Mouse (Mus musculus) C2C12 (cell line): ENCODE measurements around the gene Banp. TPM values are rescaled to one million over a fixed set of nuclear protein-coding genes. Genes with fewer than 3 reads are reported as not detected.

Experiments used
- H3K27me3 ChIP-seq: one replicate; pipeline ENCODE4 v1.6.1; 2011; ENCODE audit not compliant: control insufficient read depth, insufficient read depth, insufficient read length
- H3K36me3 ChIP-seq: one replicate; pipeline ENCODE4 v1.6.1; 2011; ENCODE audit not compliant: control insufficient read depth, insufficient read depth
- H3K4me3 ChIP-seq: one replicate; pipeline ENCODE4 v1.5.1; 2011; ENCODE audit warnings: mild to moderate bottlenecking, control low read depth; ENCODE audit not compliant: poor library complexity, insufficient read depth, severe bottlenecking
- H3K79me2 ChIP-seq: one replicate; pipeline ENCODE4 v1.6.1; 2011; ENCODE audit not compliant: control insufficient read depth, insufficient read depth
- H3K79me3 ChIP-seq: one replicate; pipeline ENCODE4 v1.6.1; 2011; ENCODE audit warnings: low read depth, control low read depth
- H3ac ChIP-seq: one replicate; pipeline ENCODE3; 2011; ENCODE audit warnings: low read depth; ENCODE audit not compliant: control insufficient read depth, insufficient read length
- CEBPB ChIP-seq: IDR thresholded peaks from one replicate; pipeline ENCODE4 v1.6.1; 2011; ENCODE audit warnings: low read depth, mild to moderate bottlenecking, control low read depth, moderate library complexity
- CTCF ChIP-seq: IDR thresholded peaks from one replicate; pipeline ENCODE4 v1.5.1; 2011; ENCODE audit not compliant: control insufficient read depth, insufficient read depth, insufficient read length
- FOSL1 ChIP-seq: IDR thresholded peaks from one replicate; pipeline ENCODE4 v1.8.0; 2011; ENCODE audit warnings: mild to moderate bottlenecking, low read length; ENCODE audit not compliant: poor library complexity, insufficient read depth, severe bottlenecking
- MAX ChIP-seq: IDR thresholded peaks from one replicate; pipeline ENCODE4 v1.6.1; 2011; ENCODE audit warnings: mild to moderate bottlenecking, control low read depth
- MYOD1 ChIP-seq: IDR thresholded peaks from one replicate; pipeline ENCODE4 v1.6.1; 2011; ENCODE audit warnings: low read depth; ENCODE audit not compliant: control insufficient read depth, insufficient read length
- MYOG ChIP-seq: IDR thresholded peaks from one replicate; pipeline ENCODE4 v1.6.1; 2011; ENCODE audit not compliant: control insufficient read depth, insufficient read length; ENCODE audit errors: extremely low read depth
- USF1 ChIP-seq: IDR thresholded peaks from one replicate; pipeline ENCODE4 v1.6.1; 2011; ENCODE audit warnings: low read depth, mild to moderate bottlenecking, control low read depth, moderate library complexity
- microRNA-seq: library from miRNA; unstranded; fragments of <30 nt; microRNA quantifications from one replicate; pipeline ENCODE4, GENCODE M21; 2019; ENCODE audit warnings: borderline microRNAs expressed
- polyA plus RNA-seq: library from polyadenylated mRNA; unstranded; fragments of >200 nt; fragmentation: generic; extraction: Trizol; gene quantifications from one replicate; pipeline ENCODE4 v1.2.1, GENCODE M21; 2012; ENCODE audit warnings: missing spikeins

Banp gene
- polyA plus RNA-seq, 1 experiment = 25.9 TPM

DNA sequence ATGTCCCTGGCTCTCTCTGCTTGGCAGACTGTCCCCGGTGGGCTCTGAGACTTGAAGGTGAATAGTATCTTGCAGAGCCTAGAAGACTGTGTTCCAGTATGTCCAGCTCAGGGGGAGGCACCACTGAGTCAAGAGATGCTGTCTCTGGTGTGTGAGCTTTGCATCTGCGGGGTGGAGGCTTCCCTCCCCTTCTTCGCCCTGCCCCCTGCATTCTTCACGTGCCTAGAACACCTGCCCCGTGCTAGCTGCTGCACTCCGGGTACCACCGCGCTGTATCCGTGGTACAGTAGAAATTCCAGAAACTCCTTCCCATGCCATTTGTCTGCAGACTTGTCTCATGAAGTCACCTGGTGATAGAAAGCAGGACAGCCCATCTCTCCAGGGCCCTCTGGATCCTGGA is 124.4 kb downstream of the Banp start:
- H3ac ChIP-seq = no peak overlapping the region
- no peak overlapping the region for H3K4me3 ChIP-seq
- H3K79me2 ChIP-seq = no peaks in the 10 kb centered on the region
- H3K27me3 ChIP-seq = no peaks in the 10 kb centered on the region
- H3K79me3 ChIP-seq = no peaks in the 10 kb centered on the region
- no peak for TF ChIP-seq MYOG
- TF ChIP-seq CEBPB = no peak
- no peak for TF ChIP-seq CTCF
- TF ChIP-seq MYOD1 = no peak
- TF ChIP-seq USF1 = no peak
- TF ChIP-seq FOSL1 = no peak
- TF ChIP-seq MAX = no peak
- no peaks in the 10 kb centered on the region for H3K36me3 ChIP-seq

DNA sequence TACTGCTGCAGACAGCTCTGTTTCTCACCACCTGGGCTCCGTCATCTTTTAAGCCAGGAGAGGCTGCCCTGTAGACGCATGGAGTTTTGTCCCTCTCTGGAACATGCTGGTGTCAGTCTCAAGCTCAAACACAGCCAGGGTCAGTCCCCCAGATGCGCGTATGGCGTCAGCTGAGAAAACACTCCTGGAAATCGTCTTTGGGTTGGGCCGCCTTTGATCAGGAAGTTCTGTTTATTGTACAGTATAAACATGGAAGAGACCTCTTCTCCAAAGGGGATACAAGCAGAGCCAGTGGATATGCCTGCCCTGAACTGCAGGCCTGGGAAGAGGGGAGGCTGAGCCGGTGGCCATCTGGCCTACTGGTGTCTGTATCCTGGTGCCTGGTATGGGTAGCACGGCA is 124.9 kb downstream of the Banp start:
- Histone ChIP-seq H3K79me2 (no peaks in the 10 kb centered on the region), H3ac (no peak overlapping the region), H3K27me3 (no peaks in the 10 kb centered on the region), H3K36me3 (no peaks in the 10 kb centered on the region), H3K4me3 (no peak overlapping the region), H3K79me3 (no peaks in the 10 kb centered on the region)
- TF ChIP-seq MAX (no peak), CTCF (no peak), CEBPB (no peak)

GRCm38 (mm10) chr8:122074977-122075376 is 125.4 kb downstream of the Banp start:
- Histone ChIP-seq H3ac (no peak overlapping the region), H3K4me3 (no peak overlapping the region), H3K36me3 (no peaks in the 10 kb centered on the region), H3K79me2 (no peaks in the 10 kb centered on the region), H3K27me3 (no peaks in the 10 kb centered on the region), H3K79me3 (no peaks in the 10 kb centered on the region)
- TF ChIP-seq MYOD1 = no peak
- no peak for TF ChIP-seq FOSL1
- no peak for TF ChIP-seq USF1
- TF ChIP-seq MYOG = no peak
- no peak for TF ChIP-seq CEBPB
- TF ChIP-seq MAX = no peak
- TF ChIP-seq CTCF = no peak

- no peaks in the 10 kb centered on the region for H3K27me3 ChIP-seq
- H3K4me3 ChIP-seq = no peak overlapping the region
- TF ChIP-seq MAX (no peak), CTCF (no peak), FOSL1 (no peak)
- no peaks in the 10 kb centered on the region for H3K79me2 ChIP-seq
- no peaks in the 10 kb centered on the region for H3K36me3 ChIP-seq
- H3ac ChIP-seq = no peak overlapping the region
- no peaks in the 10 kb centered on the region for H3K79me3 ChIP-seq
These were observed 126.8 kb downstream of the Banp start for GRCm38 (mm10) chr8:122076183-122076842.

DNA sequence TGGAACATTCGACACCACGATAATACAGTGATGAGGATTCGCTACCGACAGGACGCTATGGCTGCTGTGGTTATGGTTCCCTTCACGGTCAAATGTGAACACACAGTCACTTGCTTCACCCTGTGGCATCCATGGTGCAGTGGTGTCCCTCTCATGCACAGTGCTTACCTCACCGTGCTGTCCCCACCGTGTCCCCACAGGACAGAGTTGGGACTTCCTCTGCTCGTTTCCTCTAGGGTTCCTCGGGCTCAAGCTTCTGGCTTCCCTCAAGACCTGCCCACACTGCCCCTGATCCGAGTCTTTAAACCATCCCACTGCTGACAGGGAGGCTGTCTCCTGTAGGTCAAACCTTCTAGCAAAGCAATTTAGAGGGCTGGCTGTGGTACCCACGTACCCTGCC is 128.8 kb downstream of the Banp start:
- H3K27me3 ChIP-seq = no peaks in the 10 kb centered on the region
- no peak overlapping the region for H3ac ChIP-seq
- H3K79me2 ChIP-seq = no peaks in the 10 kb centered on the region
- TF ChIP-seq USF1 = no peak
- no peak for TF ChIP-seq MYOD1
- H3K36me3 ChIP-seq = no peaks in the 10 kb centered on the region
- H3K79me3 ChIP-seq = no peaks in the 10 kb centered on the region
- H3K4me3 ChIP-seq = no peak overlapping the region

Small RNA genes lying within 50 kb of the gene (microRNA-seq; reads per million reads assigned to microRNA genes)
- gene Mir7237 = 0.20 reads per million

Other genes with a start within 250 kb of the Banp start
- 0.02 TPM for gene Jph3, start 220.1 kb upstream of the Banp start, polyA plus RNA-seq
- 53.5 TPM for gene Klhdc4, start 120.2 kb upstream of the Banp start, polyA plus RNA-seq
- 112 TPM for gene Slc7a5, start 42.1 kb upstream of the Banp start, polyA plus RNA-seq
- gene Car5a, start 4.8 kb upstream of the Banp start, polyA plus RNA-seq = not detected